Mouse (Mus musculus) megakaryocyte, embryonic 14.5 days (primary cell): ENCODE measurements around the gene Ppp2r3d.

Experiments used
- FLI1 ChIP-seq: IDR thresholded peaks from 2 replicates; pipeline ENCODE4 v1.6.1; 2012; ENCODE audit warnings: low read length, inconsistent platforms, mixed read lengths
- GATA1 ChIP-seq: IDR thresholded peaks from 3 replicates; pipeline ENCODE4 v1.6.1; 2012; ENCODE audit warnings: mixed read lengths, low read length, inconsistent platforms, borderline replicate concordance

DNA sequence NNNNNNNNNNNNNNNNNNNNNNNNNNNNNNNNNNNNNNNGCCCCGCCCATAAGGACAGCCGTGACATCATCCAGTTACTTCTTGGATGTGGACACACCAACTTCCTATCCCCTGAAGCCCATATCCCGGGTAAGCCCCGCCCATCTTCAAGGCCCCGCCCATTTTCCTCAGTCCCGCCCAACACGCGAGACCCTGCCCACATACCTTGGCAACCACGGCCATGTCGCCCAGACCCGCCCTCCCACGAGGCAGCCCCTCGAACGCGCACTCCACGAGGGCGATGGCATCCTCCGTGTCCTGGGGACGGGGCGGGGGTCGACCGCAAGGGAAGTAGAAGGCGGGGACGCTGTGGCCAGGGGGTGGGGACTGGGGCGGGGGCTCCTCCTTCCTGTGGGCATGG, 54.3 kb downstream of the Ppp2r3d start:
- TF ChIP-seq GATA1: no peak
- no peak for TF ChIP-seq FLI1
